Mouse (Mus musculus): ENCODE measurements around the gene Ccdc187. TPM values are rescaled to one million over a fixed set of nuclear protein-coding genes. Genes with fewer than 3 reads are reported as not detected.

The Ccdc187 gene
- polyA plus RNA-seq (2014; fragmentation: Nextera tagmentation; extraction: Ambion mirVana) = 0.05 and 0.10 TPM in 2 replicates

GRCm38 (mm10) chr2:26294457-26294856, at the start of gene Ccdc187:
TSS of gene Ccdc187 (minus strand) at chr2:26294557.
- H3K27me3 ChIP-seq (ENCODE audit: control insufficient read depth, insufficient read depth, low read length) = no peaks in the 10 kb centered on the region
- peak; percentile 23 for DNase-seq (ENCODE audit: low spot score, missing footprints)
- no peak for ATAC-seq (ENCODE audit: low FRiP score)
- H3K4me3 ChIP-seq (ENCODE audit: low read depth, low read length) = no peak within 1 kb of the TSS
- WGBS = 69% methylated on average over 2 of the region's 2 CpGs
- no peaks in the 10 kb centered on the region for H3K9me3 ChIP-seq (ENCODE audit: control insufficient read depth, low read length)
- peaks cover 27% of the 10 kb centered on the region for H3K4me1 ChIP-seq (ENCODE audit: control insufficient read depth, insufficient read depth, low read length)
- no peak within 1 kb of the TSS for H3K4me2 ChIP-seq
- no peak within 1 kb of the TSS for H3K27ac ChIP-seq (ENCODE audit: low read depth, low read length)
- H3K9ac ChIP-seq (ENCODE audit: low read length) = no peak within 1 kb of the TSS
- H3K36me3 ChIP-seq (ENCODE audit: control insufficient read depth, insufficient read depth, low read length) = no peaks in the 10 kb centered on the region

DNA sequence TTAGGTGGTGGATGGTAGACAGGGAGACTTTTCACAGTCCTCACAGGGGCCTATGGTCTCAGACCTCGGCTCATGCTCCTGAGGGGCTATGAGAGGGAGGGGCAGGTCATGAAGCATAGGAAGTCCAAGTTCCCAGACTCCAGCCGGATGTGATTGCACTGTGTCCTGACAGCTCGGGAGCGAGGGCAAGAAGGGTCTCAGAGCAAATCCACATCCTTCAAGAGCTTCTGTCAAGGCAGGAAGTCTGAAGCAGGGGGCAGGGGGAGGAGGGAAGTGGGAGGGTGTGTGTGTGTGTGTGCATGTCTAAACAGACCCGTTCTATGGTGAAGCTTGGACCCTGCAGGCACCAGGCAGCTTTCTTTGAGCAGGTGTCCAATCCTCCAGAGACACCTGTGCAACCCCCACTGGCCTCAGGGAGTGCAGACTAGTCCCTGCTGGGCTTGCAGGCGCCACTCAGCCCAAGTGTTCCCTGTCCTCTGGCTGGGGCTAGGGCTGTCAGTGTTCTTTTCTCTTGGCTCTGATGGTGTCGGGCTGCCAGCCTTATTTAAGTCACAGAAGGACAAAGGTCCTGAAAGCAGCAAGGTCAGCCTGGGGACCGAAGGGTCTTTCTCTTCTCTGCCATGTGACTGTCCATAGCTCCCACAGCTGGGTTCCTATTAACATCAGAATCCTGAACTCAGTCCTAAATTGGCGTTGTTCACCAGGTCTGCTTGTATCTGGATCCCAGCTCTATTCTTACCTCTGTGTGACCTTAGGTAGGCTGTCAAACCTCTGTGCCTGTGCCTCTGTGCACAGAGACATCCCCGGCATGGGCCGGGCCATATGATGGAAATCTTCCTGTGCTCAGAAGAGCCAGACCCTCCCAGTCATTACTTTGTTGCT, 48.5 kb upstream of the Ccdc187 start:
- no peak overlapping the region for H3K4me2 ChIP-seq
- ATAC-seq (ENCODE audit: low FRiP score) = no peak
- H3K9me3 ChIP-seq (ENCODE audit: control insufficient read depth, low read length) = no peaks in the 10 kb centered on the region
- no peak overlapping the region for H3K4me3 ChIP-seq (ENCODE audit: low read depth, low read length)
- H3K27ac ChIP-seq (ENCODE audit: low read depth, low read length) = no peak overlapping the region
- H3K36me3 ChIP-seq (ENCODE audit: control insufficient read depth, insufficient read depth, low read length) = peaks cover 18% of the 10 kb centered on the region
- H3K4me1 ChIP-seq (ENCODE audit: control insufficient read depth, insufficient read depth, low read length) = no peaks in the 10 kb centered on the region
- H3K9ac ChIP-seq (ENCODE audit: low read length) = no peak overlapping the region
- 77% methylated on average over 11 of the region's 11 CpGs for WGBS
- DNase-seq (ENCODE audit: low spot score, missing footprints) = no peak
- H3K27me3 ChIP-seq (ENCODE audit: control insufficient read depth, insufficient read depth, low read length) = no peaks in the 10 kb centered on the region

DNA sequence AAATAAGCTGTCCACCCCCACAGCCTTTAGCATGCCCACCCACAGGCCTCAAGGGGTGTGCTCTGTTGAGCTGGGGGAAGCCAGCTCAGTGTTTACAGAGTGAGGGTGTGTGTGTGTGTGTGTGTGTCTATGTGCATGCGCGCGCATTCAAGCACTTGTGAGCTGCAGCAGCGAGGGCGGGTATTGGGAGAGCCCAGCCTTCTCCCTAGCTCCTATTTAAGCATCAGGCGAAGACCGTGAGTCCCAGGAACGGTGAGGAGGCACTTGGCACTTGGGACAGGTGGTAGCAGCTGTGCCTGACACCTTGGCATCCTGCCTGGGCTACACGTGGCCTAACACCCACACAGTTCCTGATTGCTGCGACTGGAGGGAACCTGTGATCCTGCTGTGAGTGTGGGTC, 47.7 kb upstream of the Ccdc187 start:
- H3K9ac ChIP-seq (ENCODE audit: low read length) = no peak overlapping the region
- WGBS = 89% methylated on average over 10 of the region's 10 CpGs
- ATAC-seq (ENCODE audit: low FRiP score) (no peak), DNase-seq (ENCODE audit: low spot score, missing footprints) (no peak)
- H3K36me3 ChIP-seq (ENCODE audit: control insufficient read depth, insufficient read depth, low read length) = peaks cover 17% of the 10 kb centered on the region
- H3K27me3 ChIP-seq (ENCODE audit: control insufficient read depth, insufficient read depth, low read length) = no peaks in the 10 kb centered on the region
- no peaks in the 10 kb centered on the region for H3K9me3 ChIP-seq (ENCODE audit: control insufficient read depth, low read length)
- no peaks in the 10 kb centered on the region for H3K4me1 ChIP-seq (ENCODE audit: control insufficient read depth, insufficient read depth, low read length)
- no peak overlapping the region for H3K4me2 ChIP-seq
- H3K27ac ChIP-seq (ENCODE audit: low read depth, low read length) = no peak overlapping the region
- H3K4me3 ChIP-seq (ENCODE audit: low read depth, low read length) = no peak overlapping the region

DNA sequence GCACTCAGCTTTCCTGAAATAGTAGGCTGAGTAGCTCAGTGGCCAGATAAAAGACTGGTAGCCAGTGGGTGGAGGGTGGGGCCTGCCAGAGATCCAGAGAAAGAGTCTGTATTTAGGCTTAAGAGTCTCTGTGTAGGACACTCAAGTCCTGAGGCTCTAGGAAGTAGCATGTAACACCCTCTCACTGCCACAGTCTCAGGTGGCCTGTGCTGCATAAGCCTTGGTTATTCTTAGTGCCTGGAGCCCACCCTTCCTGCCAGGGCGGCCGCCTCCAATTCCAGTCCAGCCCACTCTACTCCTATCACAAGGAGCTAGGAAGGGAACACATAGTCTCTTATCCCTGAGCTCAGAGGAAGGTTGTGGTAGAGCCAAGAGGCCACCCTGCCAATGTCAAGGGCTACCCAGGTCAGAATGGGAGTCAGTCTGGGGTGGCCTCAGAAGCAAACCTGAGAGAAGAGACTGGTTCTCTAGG, 47.2 kb upstream of the Ccdc187 start:
- Histone ChIP-seq H3K27ac (ENCODE audit: low read depth, low read length) (no peak overlapping the region), H3K4me2 (no peak overlapping the region), H3K4me1 (ENCODE audit: control insufficient read depth, insufficient read depth, low read length) (no peaks in the 10 kb centered on the region), H3K9ac (ENCODE audit: low read length) (no peak overlapping the region), H3K4me3 (ENCODE audit: low read depth, low read length) (no peak overlapping the region), H3K27me3 (ENCODE audit: control insufficient read depth, insufficient read depth, low read length) (no peaks in the 10 kb centered on the region), H3K9me3 (ENCODE audit: control insufficient read depth, low read length) (no peaks in the 10 kb centered on the region), H3K36me3 (ENCODE audit: control insufficient read depth, insufficient read depth, low read length) (peaks cover 12% of the 10 kb centered on the region)
- 92% methylated on average over 2 of the region's 2 CpGs for WGBS
- DNase-seq (ENCODE audit: low spot score, missing footprints) = no peak
- ATAC-seq (ENCODE audit: low FRiP score) = no peak

DNA sequence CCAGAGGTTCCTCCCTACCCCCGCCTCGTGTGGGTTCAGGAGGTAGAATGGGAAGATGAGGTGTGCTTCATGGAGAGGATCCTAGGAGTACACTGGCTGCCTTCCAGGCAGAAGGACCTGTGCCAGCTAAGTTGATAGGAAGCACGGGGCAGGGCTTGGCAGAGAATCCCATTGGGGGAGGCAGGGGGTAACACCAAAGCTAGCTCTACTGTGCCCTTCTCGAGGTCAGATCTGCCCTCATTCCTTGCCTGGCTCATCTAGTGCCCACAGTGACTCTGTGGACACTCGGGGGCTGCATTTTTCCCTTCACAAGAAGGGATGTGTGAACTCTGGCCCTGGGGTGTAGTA, 44.8 kb upstream of the Ccdc187 start:
- no peak overlapping the region for H3K4me3 ChIP-seq (ENCODE audit: low read depth, low read length)
- H3K27me3 ChIP-seq (ENCODE audit: control insufficient read depth, insufficient read depth, low read length) = no peaks in the 10 kb centered on the region
- no peak overlapping the region for H3K4me2 ChIP-seq
- no peaks in the 10 kb centered on the region for H3K9me3 ChIP-seq (ENCODE audit: control insufficient read depth, low read length)
- no peaks in the 10 kb centered on the region for H3K4me1 ChIP-seq (ENCODE audit: control insufficient read depth, insufficient read depth, low read length)
- H3K27ac ChIP-seq (ENCODE audit: low read depth, low read length) = no peak overlapping the region
- ATAC-seq (ENCODE audit: low FRiP score) (no peak), DNase-seq (ENCODE audit: low spot score, missing footprints) (no peak)
- no peak overlapping the region for H3K9ac ChIP-seq (ENCODE audit: low read length)
- 88% methylated on average over 5 of the region's 5 CpGs for WGBS
- peaks cover 7% of the 10 kb centered on the region for H3K36me3 ChIP-seq (ENCODE audit: control insufficient read depth, insufficient read depth, low read length)

GRCm38 (mm10) chr2:26338302-26339203, 44.2 kb upstream of the Ccdc187 start:
- 87% methylated on average over 8 of the region's 13 CpGs for WGBS
- no peak for ATAC-seq (ENCODE audit: low FRiP score)
- H3K27me3 ChIP-seq (ENCODE audit: control insufficient read depth, insufficient read depth, low read length) = no peaks in the 10 kb centered on the region
- no peak overlapping the region for H3K9ac ChIP-seq (ENCODE audit: low read length)
- H3K4me1 ChIP-seq (ENCODE audit: control insufficient read depth, insufficient read depth, low read length) = no peaks in the 10 kb centered on the region
- no peak overlapping the region for H3K4me3 ChIP-seq (ENCODE audit: low read depth, low read length)
- H3K27ac ChIP-seq (ENCODE audit: low read depth, low read length) = no peak overlapping the region
- no peak for DNase-seq (ENCODE audit: low spot score, missing footprints)
- peaks cover 7% of the 10 kb centered on the region for H3K36me3 ChIP-seq (ENCODE audit: control insufficient read depth, insufficient read depth, low read length)
- no peaks in the 10 kb centered on the region for H3K9me3 ChIP-seq (ENCODE audit: control insufficient read depth, low read length)
- no peak overlapping the region for H3K4me2 ChIP-seq

- no peaks in the 10 kb centered on the region for H3K9me3 ChIP-seq (ENCODE audit: control insufficient read depth, low read length)
- H3K4me1 ChIP-seq (ENCODE audit: control insufficient read depth, insufficient read depth, low read length) = no peaks in the 10 kb centered on the region
- 78% methylated on average over 6 of the region's 6 CpGs for WGBS
- H3K27me3 ChIP-seq (ENCODE audit: control insufficient read depth, insufficient read depth, low read length) = no peaks in the 10 kb centered on the region
- no peak overlapping the region for H3K9ac ChIP-seq (ENCODE audit: low read length)
- peaks cover 25% of the 10 kb centered on the region for H3K36me3 ChIP-seq (ENCODE audit: control insufficient read depth, insufficient read depth, low read length)
- DNase-seq (ENCODE audit: low spot score, missing footprints) (no peak), ATAC-seq (ENCODE audit: low FRiP score) (no peak)
- no peak overlapping the region for H3K4me2 ChIP-seq
- H3K4me3 ChIP-seq (ENCODE audit: low read depth, low read length) = no peak overlapping the region
- no peak overlapping the region for H3K27ac ChIP-seq (ENCODE audit: low read depth, low read length)
These were observed 36.3 kb upstream of the Ccdc187 start for GRCm38 (mm10) chr2:26330702-26331101.

DNA sequence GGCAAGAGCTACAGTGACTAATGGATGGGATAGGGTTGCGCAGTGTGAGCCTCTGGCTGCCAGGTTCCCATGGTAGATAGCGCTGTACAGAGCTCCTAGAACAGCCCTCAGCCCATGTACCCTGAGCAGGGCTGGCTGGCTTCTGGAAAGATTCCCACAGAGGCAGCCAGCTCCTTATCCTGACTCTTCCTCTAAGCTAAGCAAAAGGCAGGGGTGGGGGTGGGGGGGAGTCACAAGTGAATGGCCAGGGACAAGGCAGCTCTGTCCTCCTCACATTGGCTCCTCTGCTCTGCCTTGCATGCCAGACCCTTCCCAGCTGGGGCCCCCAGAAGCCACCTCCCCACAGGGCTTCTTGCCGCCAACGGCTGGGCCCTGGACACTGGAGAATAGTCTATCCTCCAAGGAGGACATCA, 35.7 kb upstream of the Ccdc187 start:
- Histone ChIP-seq H3K9me3 (ENCODE audit: control insufficient read depth, low read length) (no peaks in the 10 kb centered on the region), H3K27me3 (ENCODE audit: control insufficient read depth, insufficient read depth, low read length) (no peaks in the 10 kb centered on the region), H3K4me1 (ENCODE audit: control insufficient read depth, insufficient read depth, low read length) (no peaks in the 10 kb centered on the region), H3K4me3 (ENCODE audit: low read depth, low read length) (no peak overlapping the region), H3K4me2 (no peak overlapping the region), H3K27ac (ENCODE audit: low read depth, low read length) (no peak overlapping the region), H3K9ac (ENCODE audit: low read length) (no peak overlapping the region), H3K36me3 (ENCODE audit: control insufficient read depth, insufficient read depth, low read length) (peaks cover 28% of the 10 kb centered on the region)
- no peak for ATAC-seq (ENCODE audit: low FRiP score)
- 84% methylated on average over 4 of the region's 4 CpGs for WGBS
- no peak for DNase-seq (ENCODE audit: low spot score, missing footprints)

GRCm38 (mm10) chr2:26329402-26329801, 35.0 kb upstream of the Ccdc187 start:
- Histone ChIP-seq H3K27ac (ENCODE audit: low read depth, low read length) (no peak overlapping the region), H3K4me1 (ENCODE audit: control insufficient read depth, insufficient read depth, low read length) (no peaks in the 10 kb centered on the region), H3K27me3 (ENCODE audit: control insufficient read depth, insufficient read depth, low read length) (no peaks in the 10 kb centered on the region), H3K4me2 (no peak overlapping the region), H3K4me3 (ENCODE audit: low read depth, low read length) (no peak overlapping the region), H3K36me3 (ENCODE audit: control insufficient read depth, insufficient read depth, low read length) (peaks cover 28% of the 10 kb centered on the region), H3K9ac (ENCODE audit: low read length) (no peak overlapping the region), H3K9me3 (ENCODE audit: control insufficient read depth, low read length) (no peaks in the 10 kb centered on the region)
- 65% methylated on average over 8 of the region's 8 CpGs for WGBS
- DNase-seq (ENCODE audit: low spot score, missing footprints) (no peak), ATAC-seq (ENCODE audit: low FRiP score) (no peak)
